Mouse (Mus musculus): Measurements from ENCODE around the gene Hes7. TPM values are rescaled to one million over a fixed set of nuclear protein-coding genes. Genes with fewer than 3 reads are reported as not detected.

The Hes7 gene
- polyA plus RNA-seq, 1 experiment: 0.44 TPM

DNA sequence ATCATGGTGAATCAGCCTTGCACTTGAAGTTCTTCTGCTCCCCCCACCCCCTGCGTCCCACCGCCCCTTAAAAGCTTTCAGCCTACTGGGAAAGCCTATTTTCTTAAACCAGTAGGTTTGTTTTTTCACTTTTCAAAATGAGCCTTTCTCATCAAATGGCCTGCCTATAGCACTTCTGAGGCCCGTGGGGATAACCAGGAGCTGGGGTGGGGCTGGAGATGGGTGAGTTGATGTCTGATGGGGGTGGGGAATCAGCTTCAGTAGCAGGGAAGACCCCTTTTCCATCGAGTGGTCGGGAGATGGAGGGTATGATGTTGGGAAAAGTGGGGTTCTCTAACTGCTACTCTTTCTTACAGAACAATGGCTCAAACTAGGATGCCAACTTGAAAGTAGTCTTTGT is 3.4 kb upstream of the Hes7 start:
- no peaks in the 10 kb centered on the region; the same call in 1 of the 2 replicates for H3K4me1 ChIP-seq (ENCODE audit: control insufficient read depth, insufficient read depth, insufficient read length)
- H3K27me3 ChIP-seq (ENCODE audit: control insufficient read depth, insufficient read depth, low read length): no peaks in the 10 kb centered on the region
- no peak for DNase-seq (ENCODE audit: low read depth in 1 of 2, low spot score in 2 of 2)
- no peak overlapping the region for H3K4me3 ChIP-seq (ENCODE audit: extremely low read depth, insufficient read depth, insufficient read length)
- H3K36me3 ChIP-seq (ENCODE audit: control insufficient read depth, insufficient read depth, low read length): no peaks in the 10 kb centered on the region
- TF ChIP-seq CTCF (IDR thresholded peaks at IDR 0.05; ENCODE audit: extremely low read depth, insufficient read depth, insufficient read length, insufficient replicate concordance) (no peak), POLR2A (IDR thresholded peaks at IDR 0.05; ENCODE audit: low read depth, low read length) (no peak)
- WGBS: 78% methylated on average over 5 of the region's 5 CpGs
- H3K27ac ChIP-seq (ENCODE audit: insufficient read depth, low read length): no peak overlapping the region

DNA sequence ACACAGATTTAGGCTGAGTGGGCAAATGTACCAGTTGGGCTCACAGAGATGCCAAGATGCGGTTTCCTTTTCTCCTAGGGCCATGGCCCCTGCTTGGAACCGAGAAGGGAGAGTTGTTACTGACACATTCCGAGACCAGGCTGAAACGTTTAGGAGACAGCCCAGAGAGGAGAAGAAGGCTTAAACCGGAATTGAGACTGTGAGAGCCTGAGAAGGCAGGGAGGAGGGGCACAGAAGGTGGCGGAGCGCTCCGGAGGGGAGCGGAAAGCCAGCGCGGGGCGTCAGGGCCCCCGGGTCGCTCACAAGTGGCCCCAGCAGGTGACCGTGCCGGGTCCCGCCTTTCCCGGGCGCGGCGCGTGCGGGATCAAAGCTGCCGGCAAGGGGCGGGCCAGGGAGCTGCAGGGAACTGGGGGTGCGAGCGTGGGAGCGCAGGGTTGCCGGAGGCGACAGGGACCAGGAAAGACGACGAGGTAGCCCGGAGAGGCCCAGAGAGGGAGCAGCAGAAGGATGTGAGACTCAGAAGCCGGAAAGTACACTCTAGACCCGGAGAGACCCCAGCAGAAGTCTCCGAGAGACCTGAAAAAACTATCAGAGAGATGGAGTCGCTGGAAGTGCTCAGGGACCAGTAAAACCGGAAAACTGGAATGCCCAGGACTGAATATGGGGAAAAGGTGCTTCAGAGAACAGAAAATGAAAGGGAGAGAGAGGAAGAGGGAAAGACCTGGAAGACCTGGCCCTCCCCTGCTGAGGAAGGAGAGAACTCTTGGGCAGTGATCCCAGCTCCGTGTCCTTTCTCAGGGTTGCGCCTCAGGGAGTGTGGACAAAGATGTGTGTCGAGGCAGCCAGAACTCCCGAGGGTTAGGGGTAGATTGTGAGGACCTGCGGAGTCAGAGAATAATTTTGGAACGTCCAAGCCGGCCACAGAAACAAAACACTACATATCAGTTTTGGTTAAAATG is 2.2 kb upstream of the Hes7 start:
- WGBS: under 1% methylated on average over 45 of the region's 45 CpGs

DNA sequence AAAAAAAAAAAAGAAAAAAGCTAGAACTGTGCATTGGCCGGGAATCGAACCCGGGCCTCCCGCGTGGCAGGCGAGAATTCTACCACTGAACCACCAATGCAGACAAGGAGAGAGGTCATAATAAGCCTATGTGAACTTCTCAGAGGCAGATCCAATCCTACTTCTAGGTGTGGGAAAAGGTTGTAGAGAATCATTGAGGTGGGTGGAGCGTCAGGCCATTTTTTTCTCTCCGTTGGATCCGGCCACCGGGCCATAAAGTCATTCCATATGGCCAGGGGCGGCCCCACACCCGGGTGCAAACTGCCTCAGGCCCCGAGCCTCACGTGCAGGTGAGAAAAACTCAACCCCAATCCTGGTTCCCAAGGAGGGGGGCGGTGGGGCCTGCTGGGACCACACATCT is 1.4 kb upstream of the Hes7 start:
- peak; percentile 71 to 77 for DNase-seq (ENCODE audit: low read depth in 1 of 2, low spot score in 2 of 2)
- 6% methylated on average over 15 of the region's 15 CpGs for WGBS

More for the DNA sequence above, 2.2 kb upstream of the Hes7 start:
- Histone ChIP-seq H3K27me3 (ENCODE audit: control insufficient read depth, insufficient read depth, low read length) (0 out of 2 replicates have a peak, but pooled peaks cover 5% of the 10 kb centered on the region), H3K27ac (ENCODE audit: insufficient read depth, low read length) (peak overlapping the region; percentile 78), H3K36me3 (ENCODE audit: control insufficient read depth, insufficient read depth, low read length) (no peaks in the 10 kb centered on the region), H3K4me3 (ENCODE audit: extremely low read depth, insufficient read depth, insufficient read length) (peak overlapping the region; percentile 58), H3K4me1 (ENCODE audit: control insufficient read depth, insufficient read depth, insufficient read length) (no peaks in the 10 kb centered on the region; the same call in 1 of the 2 replicates)
- TF ChIP-seq CTCF (IDR thresholded peaks at IDR 0.05; ENCODE audit: extremely low read depth, insufficient read depth, insufficient read length, insufficient replicate concordance) (no peak), POLR2A (IDR thresholded peaks at IDR 0.05; ENCODE audit: low read depth, low read length) (no peak)
- DNase-seq (ENCODE audit: low read depth in 1 of 2, low spot score in 2 of 2): peak in 1 of 2 experiments; percentile 63

DNA sequence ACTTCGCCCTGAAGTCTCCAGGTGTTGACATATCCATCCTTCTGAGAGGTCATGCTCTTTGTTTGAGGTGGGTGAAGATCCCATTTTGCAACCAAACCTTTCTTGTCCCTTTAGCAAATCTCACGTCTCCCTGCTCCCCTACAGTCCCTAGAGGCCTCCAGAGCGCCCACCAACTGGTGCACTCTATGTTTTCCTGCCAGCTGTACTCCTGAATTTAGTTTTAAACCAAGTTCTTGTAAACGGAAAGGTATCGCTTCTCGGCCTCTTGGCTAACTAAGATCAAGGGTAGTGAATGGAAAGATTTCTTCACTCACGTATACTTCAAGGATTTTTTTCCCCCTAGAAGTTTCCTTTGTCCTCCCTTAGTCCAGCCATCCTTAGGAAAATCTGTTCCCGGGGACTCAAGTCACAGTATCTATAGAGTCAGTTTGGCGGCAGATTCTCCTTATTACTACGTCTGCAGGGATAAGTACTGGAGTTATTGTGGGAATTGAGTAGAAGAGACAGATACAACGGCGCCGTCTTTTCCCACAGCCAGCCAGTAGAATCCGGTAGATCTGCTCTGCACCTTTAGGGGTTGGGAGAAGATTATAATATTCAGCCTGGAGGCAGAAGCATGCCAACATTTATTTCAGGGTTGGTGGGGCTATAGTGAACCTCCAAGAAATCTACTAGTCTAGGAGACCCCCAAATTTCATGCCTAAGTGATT is 603 bp upstream of the Hes7 start:
- no peak for DNase-seq (ENCODE audit: low read depth in 1 of 2, low spot score in 2 of 2)
- Histone ChIP-seq H3K4me1 (ENCODE audit: control insufficient read depth, insufficient read depth, insufficient read length) (no peaks in the 10 kb centered on the region; the same call in 1 of the 2 replicates), H3K27ac (ENCODE audit: insufficient read depth, low read length) (no peak overlapping the region), H3K4me3 (ENCODE audit: extremely low read depth, insufficient read depth, insufficient read length) (no peak overlapping the region), H3K36me3 (ENCODE audit: control insufficient read depth, insufficient read depth, low read length) (no peaks in the 10 kb centered on the region), H3K27me3 (ENCODE audit: control insufficient read depth, insufficient read depth, low read length) (0 out of 2 replicates have a peak, but pooled peaks cover 5% of the 10 kb centered on the region)
- WGBS: 61% methylated on average over 14 of the region's 14 CpGs
- TF ChIP-seq CTCF (IDR thresholded peaks at IDR 0.05; ENCODE audit: extremely low read depth, insufficient read depth, insufficient read length, insufficient replicate concordance): no peak
- TF ChIP-seq POLR2A (IDR thresholded peaks at IDR 0.05; ENCODE audit: low read depth, low read length): no peak

More for the DNA sequence above, 1.4 kb upstream of the Hes7 start:
- H3K27ac ChIP-seq (ENCODE audit: insufficient read depth, low read length): no peak overlapping the region
- H3K4me3 ChIP-seq (ENCODE audit: extremely low read depth, insufficient read depth, insufficient read length): 0 out of 2 replicates have a peak overlapping the region, but pooled peaks have one; percentile 58
- no peak for TF ChIP-seq POLR2A (IDR thresholded peaks at IDR 0.05; ENCODE audit: low read depth, low read length)
- H3K4me1 ChIP-seq (ENCODE audit: control insufficient read depth, insufficient read depth, insufficient read length): no peaks in the 10 kb centered on the region; the same call in 1 of the 2 replicates
- H3K27me3 ChIP-seq (ENCODE audit: control insufficient read depth, insufficient read depth, low read length): 0 out of 2 replicates have a peak, but pooled peaks cover 5% of the 10 kb centered on the region
- no peaks in the 10 kb centered on the region for H3K36me3 ChIP-seq (ENCODE audit: control insufficient read depth, insufficient read depth, low read length)

DNA sequence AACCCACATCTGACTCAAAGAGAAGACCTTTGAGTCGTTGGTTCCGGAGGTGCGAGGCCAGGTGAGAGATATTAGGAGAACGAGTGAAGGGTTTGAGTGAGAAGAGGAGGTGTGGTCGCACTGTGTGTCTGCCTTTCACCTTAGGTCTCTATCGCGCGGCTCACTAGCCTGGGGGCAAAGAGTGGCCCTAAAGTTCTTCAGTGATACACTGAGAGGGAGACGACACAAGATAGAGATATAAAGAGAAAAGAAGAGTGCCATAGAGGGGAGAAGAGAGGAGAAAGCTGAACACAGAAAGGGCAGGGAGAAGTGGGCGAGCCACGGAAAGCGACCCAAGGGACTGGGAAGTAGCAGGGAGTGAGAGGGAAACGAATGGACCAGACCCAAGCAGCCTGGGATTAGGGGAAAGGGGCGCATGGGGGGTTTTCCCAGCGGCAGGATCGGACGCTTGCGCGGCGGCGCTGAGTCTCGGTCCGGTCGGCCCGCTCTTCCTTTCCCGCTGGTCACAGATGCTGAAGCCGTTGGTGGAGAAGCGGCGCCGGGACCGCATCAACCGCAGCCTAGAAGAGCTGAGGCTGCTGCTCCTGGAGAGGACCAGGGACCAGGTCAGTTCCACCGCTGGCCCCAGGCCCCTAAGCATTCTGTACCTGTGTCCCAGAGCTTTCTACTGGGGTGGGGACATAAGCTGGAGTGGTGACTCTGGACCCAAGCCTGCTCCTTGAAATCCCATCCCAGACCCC is 967 bp downstream of the Hes7 start:
- peaks cover 2% of the 10 kb centered on the region; the same call in 1 of the 2 replicates for H3K4me1 ChIP-seq (ENCODE audit: control insufficient read depth, insufficient read depth, insufficient read length)
- WGBS: 2% methylated on average over 33 of the region's 33 CpGs
- no peaks in the 10 kb centered on the region for H3K36me3 ChIP-seq (ENCODE audit: control insufficient read depth, insufficient read depth, low read length)
- DNase-seq (ENCODE audit: low read depth in 1 of 2, low spot score in 2 of 2): no peak
- H3K27ac ChIP-seq (ENCODE audit: insufficient read depth, low read length): no peak overlapping the region
- H3K27me3 ChIP-seq (ENCODE audit: control insufficient read depth, insufficient read depth, low read length): 0 out of 2 replicates have a peak, but pooled peaks cover 5% of the 10 kb centered on the region
- no peak for TF ChIP-seq CTCF (IDR thresholded peaks at IDR 0.05; ENCODE audit: extremely low read depth, insufficient read depth, insufficient read length, insufficient replicate concordance)
- no peak for TF ChIP-seq POLR2A (IDR thresholded peaks at IDR 0.05; ENCODE audit: low read depth, low read length)
- peak overlapping the region; percentile 61 for H3K4me3 ChIP-seq (ENCODE audit: extremely low read depth, insufficient read depth, insufficient read length)

DNA sequence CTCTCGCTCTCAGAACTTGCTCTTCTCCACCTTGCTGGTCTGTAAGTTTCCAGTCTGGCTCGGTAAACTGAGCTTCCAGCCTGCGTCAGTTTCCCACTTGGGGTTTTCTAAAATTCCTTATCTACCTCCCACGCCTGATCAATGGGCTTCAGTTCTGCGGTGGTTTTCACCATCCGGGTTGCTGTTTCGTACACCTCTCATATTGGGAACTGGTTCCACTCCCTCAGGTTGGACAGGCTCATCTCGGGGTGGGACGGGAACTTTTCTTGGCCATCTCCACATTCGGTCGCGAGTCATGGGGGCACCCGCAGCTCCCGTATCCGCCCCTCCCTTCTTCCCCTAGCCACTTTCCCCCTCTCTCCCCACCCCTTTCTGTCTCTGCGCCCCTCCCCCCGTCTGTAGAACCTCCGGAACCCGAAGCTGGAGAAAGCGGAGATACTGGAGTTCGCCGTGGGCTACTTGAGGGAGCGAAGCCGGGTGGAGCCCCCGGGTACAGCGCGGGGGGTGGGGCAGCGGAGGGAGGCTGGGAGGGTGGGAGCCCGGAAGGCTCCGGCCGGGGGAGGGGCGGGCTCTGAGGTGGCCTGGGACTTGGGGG is 1.6 kb downstream of the Hes7 start:
- no peak for TF ChIP-seq CTCF (IDR thresholded peaks at IDR 0.05; ENCODE audit: extremely low read depth, insufficient read depth, insufficient read length, insufficient replicate concordance)
- no peak for TF ChIP-seq POLR2A (IDR thresholded peaks at IDR 0.05; ENCODE audit: low read depth, low read length)
- Histone ChIP-seq H3K27me3 (ENCODE audit: control insufficient read depth, insufficient read depth, low read length) (0 out of 2 replicates have a peak, but pooled peaks cover 5% of the 10 kb centered on the region), H3K27ac (ENCODE audit: insufficient read depth, low read length) (no peak overlapping the region), H3K4me1 (ENCODE audit: control insufficient read depth, insufficient read depth, insufficient read length) (peaks cover 5% of the 10 kb centered on the region; the same call in 1 of the 2 replicates), H3K4me3 (ENCODE audit: extremely low read depth, insufficient read depth, insufficient read length) (peak overlapping the region; percentile 61), H3K36me3 (ENCODE audit: control insufficient read depth, insufficient read depth, low read length) (no peaks in the 10 kb centered on the region)
- no peak for DNase-seq (ENCODE audit: low read depth in 1 of 2, low spot score in 2 of 2)
- WGBS: under 1% methylated on average over 31 of the region's 32 CpGs
